Mouse (Mus musculus) testis, adult 2 months (tissue): ENCODE data around the gene Atp2a1.

Source experiments
- CTCF ChIP-seq: fragments of 200-500 bp; IDR thresholded peaks from 2 replicates; pipeline ENCODE4 v1.5.1; 2012; ENCODE audit warnings: low read depth, mild to moderate bottlenecking, inconsistent platforms, low read length, moderate library complexity; ENCODE audit not compliant: control insufficient read depth, insufficient read depth, insufficient replicate concordance
- POLR2A ChIP-seq: fragments of 200-500 bp; IDR thresholded peaks from 2 replicates; pipeline ENCODE4 v1.6.1; 2012; ENCODE audit warnings: low read depth, mild to moderate bottlenecking, inconsistent platforms, low read length, moderate library complexity; ENCODE audit not compliant: control insufficient read depth

DNA sequence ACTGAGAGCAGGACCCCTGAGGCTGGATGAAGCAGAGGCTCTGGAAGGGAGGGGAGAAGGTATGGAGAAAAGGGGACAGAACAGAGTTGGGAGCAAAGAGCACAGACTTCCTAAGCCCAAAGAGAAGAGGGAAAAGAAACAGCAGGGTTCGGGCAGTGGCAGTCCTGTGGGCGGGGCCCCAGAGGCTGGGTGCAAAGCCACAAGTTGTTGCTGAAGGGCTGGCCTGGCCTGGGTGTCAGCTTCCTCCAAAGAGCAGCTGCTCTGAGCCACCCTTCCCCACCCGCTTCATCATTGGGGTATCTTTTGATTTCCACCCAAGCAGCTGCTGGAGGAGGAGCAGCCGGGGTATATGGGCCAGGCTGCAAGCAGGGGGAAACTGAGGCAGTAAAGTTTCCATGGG, 1.2 kb upstream of the Atp2a1 start:
- TF ChIP-seq CTCF: no peak
- no peak for TF ChIP-seq POLR2A
